ENCODE assay signal across 9 mouse cellular contexts in genomic region chr10:76455289-76455688, GRCm38 (mm10). TPM values are rescaled to one million over a fixed set of nuclear protein-coding genes. Genes with fewer than 3 reads are reported as not detected.
DNase-seq lines count a peak whose midpoint lies in the region; ATAC-seq lines count a peak whose summit lies in the region.
"Had no signal": no experiment of that assay in that cellular context is flagged by ENCODE, and none has a peak within 500 bp of the region (broad histone marks: within the 10 kb centered on the region; RNA-seq: fewer than 3 reads in every experiment).

No protein-coding gene starts in this region.

- no peak for ATAC-seq in neural tube, embryonic 11.5 days (ENCODE audit: insufficient read depth, low FRiP score, low TSS enrichment)

- H3K27me3 ChIP-seq in neural tube, embryonic 11.5 days (ENCODE audit: control insufficient read depth, insufficient read depth, low read length): no peaks in the 10 kb centered on the region

- H3K27ac ChIP-seq in neural tube, embryonic 11.5 days (ENCODE audit: low read depth, low read length): no peak overlapping the region

- no peak overlapping the region for H3K9ac ChIP-seq in neural tube, embryonic 11.5 days (ENCODE audit: low read length)

- 73% methylated on average over 3 of the region's 5 CpGs for WGBS in neural tube, embryonic 11.5 days

- no peak overlapping the region for H3K4me3 ChIP-seq in neural tube, embryonic 11.5 days (ENCODE audit: low read depth, low read length)
- H3K4me3 ChIP-seq: megakaryocyte, embryonic 14.5 days had no signal

- DNase-seq in layer of hippocampus, adult 11-12 months (ENCODE audit: low spot score): peak; percentile 55
- DNase-seq in layer of hippocampus, adult 9-10 months (ENCODE audit: low spot score): no peak
- DNase-seq in MN1 (ENCODE audit: low spot score): peak; percentile 53
- peak; percentile 72 for DNase-seq in brain, adult 2 months (ENCODE audit: low read depth, low spot score)
- peak; percentile 18 to 56 for DNase-seq in heart, postnatal 36 days
- DNase-seq in left cerebral cortex, postnatal 4 days: peak; percentile 58
- DNase-seq in neural tube, embryonic 11.5 days (ENCODE audit: low spot score): peak; percentile 59

- H3K9me3 ChIP-seq in neural tube, embryonic 11.5 days (ENCODE audit: control insufficient read depth, low read length): no peaks in the 10 kb centered on the region; the same call in 1 of the 2 replicates

- no peaks in the 10 kb centered on the region for H3K4me1 ChIP-seq in neural tube, embryonic 11.5 days (ENCODE audit: control insufficient read depth, insufficient read depth, low read length)

- intact Hi-C loops in heart, postnatal 36 days (cut with DNase I): loop anchor here (1.0 kb wide), 1 partner anchor 280 kb away; no protein-coding TSS in a partner anchor
- intact Hi-C loops in left cerebral cortex, postnatal 4 days (cut with DNase I): no loop called here

- H3K36me3 ChIP-seq in neural tube, embryonic 11.5 days (ENCODE audit: control insufficient read depth, insufficient read depth, low read length): no peaks in the 10 kb centered on the region

- H3K4me2 ChIP-seq in neural tube, embryonic 11.5 days (ENCODE audit: low read depth): no peak overlapping the region

RNA-seq across cellular contexts. Expression of gene 2610028H24Rik, which starts 6.4 kb away (rescaled TPM):
- total RNA-seq in heart, postnatal 36 days (2021): under 1 TPM; 0.16 to 0.25 TPM
- not detected for total RNA-seq in left cerebral cortex, postnatal 4 days (2021)
- not detected in 2 replicates for polyA plus RNA-seq in neural tube, embryonic 11.5 days (2014; fragmentation: Nextera tagmentation; extraction: Ambion mirVana)

RNA-seq across cellular contexts. Expression of gene Pcnt, which starts 12.7 kb away (rescaled TPM):
- total RNA-seq in heart, postnatal 36 days (2021): 10 to 100 TPM; 44.8 to 57.6 TPM
- 10 to 100 TPM; 11.5 to 11.6 TPM for total RNA-seq in left cerebral cortex, postnatal 4 days (2021)
- 15.6 and 16.9 TPM in 2 replicates for polyA plus RNA-seq in neural tube, embryonic 11.5 days (2014; fragmentation: Nextera tagmentation; extraction: Ambion mirVana)

RNA-seq across cellular contexts. Expression of gene Mcm3ap, which starts 13.4 kb away (rescaled TPM):
- 10 to 100 TPM; 22.9 to 23.6 TPM for total RNA-seq in heart, postnatal 36 days (2021)
- 10 to 100 TPM; 59.3 to 61.9 TPM for total RNA-seq in left cerebral cortex, postnatal 4 days (2021)
- polyA plus RNA-seq in neural tube, embryonic 11.5 days (2014; fragmentation: Nextera tagmentation; extraction: Ambion mirVana): 75.1 and 79.7 TPM in 2 replicates

RNA-seq across cellular contexts. Expression of gene Ybey, which starts 13.6 kb away (rescaled TPM):
- total RNA-seq in heart, postnatal 36 days (2021): 1 to 10 TPM; 2.9 to 4.0 TPM
- 1 to 10 TPM; 3.8 TPM for total RNA-seq in left cerebral cortex, postnatal 4 days (2021)
- 5.6 and 5.9 TPM in 2 replicates for polyA plus RNA-seq in neural tube, embryonic 11.5 days (2014; fragmentation: Nextera tagmentation; extraction: Ambion mirVana)

RNA-seq across cellular contexts. Expression of gene AC141477.1, which starts 15.0 kb away (rescaled TPM):
- not detected for total RNA-seq in heart, postnatal 36 days (2021)
- not detected for total RNA-seq in left cerebral cortex, postnatal 4 days (2021)
- polyA plus RNA-seq in neural tube, embryonic 11.5 days (2014; fragmentation: Nextera tagmentation; extraction: Ambion mirVana): not detected in 2 replicates
- total RNA-seq: gastrocnemius, postnatal 36 days had no signal
